Mouse (Mus musculus) limb, embryonic 14.5 days (tissue): ENCODE measurements around the gene Arid1a. TPM values are rescaled to one million over a fixed set of nuclear protein-coding genes. Genes with fewer than 3 reads are reported as not detected.

Experiments used
- ATAC-seq: fragments of 200-750 bp; cut with Nextera tagmentation; 2 replicates; pipeline ENCODE4 v1.8.0; 2017; ENCODE audit warnings: low read depth, moderate number of reproducible peaks, moderate TSS enrichment; ENCODE audit not compliant: low FRiP score
- DNase-seq: peaks from one replicate; pipeline ENCODE4 v3.0.0-alpha.2; 2015; ENCODE audit warnings: low spot score
- H3K27ac ChIP-seq: fragments of 300-500 bp; sonication (generic); replicated peaks from 2 replicates; pipeline ENCODE4 v1.5.1; 2014; ENCODE audit warnings: low read depth, mild to moderate bottlenecking, low read length, moderate library complexity, mixed read lengths
- H3K27me3 ChIP-seq: fragments of 300-500 bp; sonication (generic); 2 replicates; pipeline ENCODE4 v1.6.1; 2014; ENCODE audit warnings: low read length, mixed read lengths; ENCODE audit not compliant: control insufficient read depth, insufficient read depth
- H3K36me3 ChIP-seq: fragments of 300-500 bp; sonication (generic); 2 replicates; pipeline ENCODE4 v1.6.1; 2014; ENCODE audit warnings: mild to moderate bottlenecking, low read length, moderate library complexity, mixed read lengths; ENCODE audit not compliant: control insufficient read depth, insufficient read depth
- H3K4me1 ChIP-seq: fragments of 300-500 bp; sonication (generic); 2 replicates; pipeline ENCODE4 v1.6.1; 2014; ENCODE audit warnings: antibody characterized with exemption, low read length, mixed read lengths; ENCODE audit not compliant: control insufficient read depth, insufficient read depth
- H3K4me2 ChIP-seq: fragments of 300-500 bp; sonication (generic); replicated peaks from 2 replicates; pipeline ENCODE4 v1.6.1; 2014; ENCODE audit warnings: low read depth, mild to moderate bottlenecking, low read length, moderate library complexity; ENCODE audit not compliant: severe bottlenecking
- H3K4me3 ChIP-seq: fragments of 300-500 bp; sonication (generic); replicated peaks from 2 replicates; pipeline ENCODE4 v1.5.1; 2014; ENCODE audit warnings: low read length
- H3K9ac ChIP-seq: fragments of 300-500 bp; sonication (generic); 2 replicates; pipeline ENCODE4 v1.6.1; 2014; ENCODE audit warnings: mild to moderate bottlenecking, low read depth, low read length, moderate library complexity; ENCODE audit not compliant: severe bottlenecking
- H3K9me3 ChIP-seq: fragments of 300-500 bp; sonication (generic); 2 replicates; pipeline ENCODE4 v1.6.1; 2016; ENCODE audit warnings: low read length; ENCODE audit not compliant: control insufficient read depth
- POLR2A ChIP-seq: fragments of 200-500 bp; IDR thresholded peaks from 2 replicates; pipeline ENCODE4 v1.8.0; 2012; ENCODE audit warnings: inconsistent platforms, mild to moderate bottlenecking, moderate library complexity, borderline replicate concordance; ENCODE audit not compliant: insufficient read depth, insufficient read length; ENCODE audit errors: extremely low read depth
- WGBS: fragments of 180-500 bp; shearing (Covaris S2); extraction: QIAGEN DNeasy Blood & Tissue Kit; methylation state at CpG from one replicate; pipeline ENCODE4 v1.1.7; 2014; 5-methylcytosine and 5-hydroxymethylcytosine counted together
- polyA plus RNA-seq, 2 experiments: library from polyadenylated mRNA; depleted of rRNA in 1 of 2; stranded (reverse) in 1 of 2; unstranded in 1 of 2; fragments of >200 nt; fragmentation: Nextera tagmentation in 1 of 2; extraction: Ambion mirVana in 1 of 2; gene quantifications; 2 replicates each; pipeline versions ENCODE4 v1.2.1 to v1.2.3; 2012 to 2014

Gene Arid1a
- polyA plus RNA-seq, 2 experiments, result 33.3 to 70.8 TPM

DNA sequence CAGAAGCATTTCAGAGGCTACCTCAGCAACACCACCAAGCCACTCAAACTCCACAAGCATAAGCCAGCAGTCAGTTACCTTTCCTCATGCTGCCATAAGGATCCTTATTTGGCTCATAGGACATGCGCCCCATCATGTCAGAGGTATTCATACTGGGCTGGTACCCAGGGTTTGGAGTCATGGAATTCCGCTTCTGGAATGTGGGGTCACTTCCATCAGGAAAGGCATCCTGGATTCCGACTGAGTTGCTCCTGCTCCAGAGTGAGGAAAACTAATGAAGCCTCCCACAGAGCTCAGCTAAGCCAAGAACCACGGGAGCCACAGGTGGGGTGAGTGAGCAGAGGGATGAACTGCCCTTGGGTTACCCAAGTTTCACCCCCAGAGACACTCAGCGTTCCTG lies 69.4 kb downstream of the Arid1a start:
- Histone ChIP-seq H3K36me3 (peaks cover 97% of the 10 kb centered on the region), H3K9me3 (no peaks in the 10 kb centered on the region), H3K9ac (no peak overlapping the region), H3K4me2 (no peak overlapping the region), H3K4me1 (peaks cover 11% of the 10 kb centered on the region), H3K4me3 (no peak overlapping the region), H3K27me3 (no peaks in the 10 kb centered on the region), H3K27ac (no peak overlapping the region)
- ATAC-seq (no peak), DNase-seq (no peak)
- WGBS, result 78% methylated on average over 5 of the region's 5 CpGs
- TF ChIP-seq POLR2A, result no peak

DNA sequence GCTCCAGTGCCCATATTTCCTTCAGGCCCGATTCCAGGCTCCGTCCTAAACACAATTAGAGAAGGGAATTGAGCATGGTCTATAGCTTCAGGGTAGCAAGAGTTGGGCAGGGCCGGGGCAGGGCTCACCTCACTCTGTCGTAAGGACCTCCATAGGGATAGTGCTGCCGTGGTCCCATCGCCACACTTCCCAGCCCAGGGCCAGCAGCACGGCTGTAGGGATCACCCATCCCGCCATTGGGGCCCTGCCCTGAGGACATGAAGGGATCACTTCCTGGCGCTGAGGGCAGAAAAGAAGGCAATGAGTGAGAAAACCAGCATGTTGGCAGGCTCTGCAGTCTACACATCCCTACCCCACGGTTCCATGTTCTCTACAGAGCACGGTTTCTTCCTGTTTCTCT lies 70.1 kb downstream of the Arid1a start:
- H3K27me3 ChIP-seq, result no peaks in the 10 kb centered on the region
- TF ChIP-seq POLR2A, result no peak
- H3K9ac ChIP-seq, result no peak overlapping the region
- H3K27ac ChIP-seq, result no peak overlapping the region
- H3K4me2 ChIP-seq, result no peak overlapping the region
- DNase-seq (no peak), ATAC-seq (no peak)
- H3K9me3 ChIP-seq, result no peaks in the 10 kb centered on the region
- WGBS, result 88% methylated on average over 11 of the region's 11 CpGs
- no peak overlapping the region for H3K4me3 ChIP-seq
- peaks cover 97% of the 10 kb centered on the region for H3K36me3 ChIP-seq
- H3K4me1 ChIP-seq, result peaks cover 8% of the 10 kb centered on the region

- Histone ChIP-seq H3K36me3 (peaks cover 63% of the 10 kb centered on the region), H3K4me2 (no peak overlapping the region), H3K4me1 (peaks cover 9% of the 10 kb centered on the region), H3K9ac (no peak overlapping the region), H3K4me3 (no peak overlapping the region), H3K27ac (no peak overlapping the region), H3K9me3 (no peaks in the 10 kb centered on the region), H3K27me3 (no peaks in the 10 kb centered on the region)
- no peak for DNase-seq
- no peak for ATAC-seq
- 85% methylated on average over 14 of the region's 14 CpGs for WGBS
- no peak for TF ChIP-seq POLR2A
These were observed 76.3 kb downstream of the Arid1a start for GRCm38 (mm10) chr4:133680206-133680786.

GRCm38 (mm10) chr4:133679629-133680028 lies 76.9 kb downstream of the Arid1a start:
- H3K4me3 ChIP-seq, result no peak overlapping the region
- TF ChIP-seq POLR2A, result no peak
- H3K27ac ChIP-seq, result no peak overlapping the region
- WGBS, result 85% methylated on average over 7 of the region's 7 CpGs
- H3K9ac ChIP-seq, result no peak overlapping the region
- no peaks in the 10 kb centered on the region for H3K27me3 ChIP-seq
- no peak overlapping the region for H3K4me2 ChIP-seq
- DNase-seq (no peak), ATAC-seq (no peak)
- H3K4me1 ChIP-seq, result peaks cover 10% of the 10 kb centered on the region
- H3K9me3 ChIP-seq, result no peaks in the 10 kb centered on the region
- peaks cover 56% of the 10 kb centered on the region for H3K36me3 ChIP-seq

GRCm38 (mm10) chr4:133677266-133677665 lies 79.3 kb downstream of the Arid1a start:
- Histone ChIP-seq H3K27ac (no peak overlapping the region), H3K4me1 (peaks cover 20% of the 10 kb centered on the region), H3K9me3 (no peaks in the 10 kb centered on the region), H3K36me3 (peaks cover 33% of the 10 kb centered on the region), H3K9ac (no peak overlapping the region), H3K27me3 (no peaks in the 10 kb centered on the region), H3K4me3 (no peak overlapping the region), H3K4me2 (no peak overlapping the region)
- DNase-seq (no peak), ATAC-seq (no peak)
- 83% methylated on average over 7 of the region's 7 CpGs for WGBS
- TF ChIP-seq POLR2A, result no peak
